Mouse (Mus musculus) C2C12 (cell line): ENCODE measurements at regions not wholly inside any gene's neighbourhood (a gene's known extent, or its start where the extent isn't known, plus 50 kb on each side); places are given as distances from the start of the nearest gene placed in this dataset.

Experiments used
- H3K27me3 ChIP-seq: one replicate; pipeline ENCODE4 v1.6.1; 2011; ENCODE audit not compliant: control insufficient read depth, insufficient read depth, insufficient read length
- H3K36me3 ChIP-seq: one replicate; pipeline ENCODE4 v1.6.1; 2011; ENCODE audit not compliant: control insufficient read depth, insufficient read depth
- H3K4me3 ChIP-seq: one replicate; pipeline ENCODE4 v1.5.1; 2011; ENCODE audit warnings: mild to moderate bottlenecking, control low read depth; ENCODE audit not compliant: poor library complexity, insufficient read depth, severe bottlenecking
- H3K79me2 ChIP-seq: one replicate; pipeline ENCODE4 v1.6.1; 2011; ENCODE audit not compliant: control insufficient read depth, insufficient read depth
- H3K79me3 ChIP-seq: one replicate; pipeline ENCODE4 v1.6.1; 2011; ENCODE audit warnings: low read depth, control low read depth
- H3ac ChIP-seq: one replicate; pipeline ENCODE3; 2011; ENCODE audit warnings: low read depth; ENCODE audit not compliant: control insufficient read depth, insufficient read length
- CEBPB ChIP-seq: IDR thresholded peaks from one replicate; pipeline ENCODE4 v1.6.1; 2011; ENCODE audit warnings: low read depth, mild to moderate bottlenecking, control low read depth, moderate library complexity
- CTCF ChIP-seq: IDR thresholded peaks from one replicate; pipeline ENCODE4 v1.5.1; 2011; ENCODE audit not compliant: control insufficient read depth, insufficient read depth, insufficient read length
- FOSL1 ChIP-seq: IDR thresholded peaks from one replicate; pipeline ENCODE4 v1.8.0; 2011; ENCODE audit warnings: mild to moderate bottlenecking, low read length; ENCODE audit not compliant: poor library complexity, insufficient read depth, severe bottlenecking
- MAX ChIP-seq: IDR thresholded peaks from one replicate; pipeline ENCODE4 v1.6.1; 2011; ENCODE audit warnings: mild to moderate bottlenecking, control low read depth
- MYOD1 ChIP-seq: IDR thresholded peaks from one replicate; pipeline ENCODE4 v1.6.1; 2011; ENCODE audit warnings: low read depth; ENCODE audit not compliant: control insufficient read depth, insufficient read length
- MYOG ChIP-seq: IDR thresholded peaks from one replicate; pipeline ENCODE4 v1.6.1; 2011; ENCODE audit not compliant: control insufficient read depth, insufficient read length; ENCODE audit errors: extremely low read depth
- USF1 ChIP-seq: IDR thresholded peaks from one replicate; pipeline ENCODE4 v1.6.1; 2011; ENCODE audit warnings: low read depth, mild to moderate bottlenecking, control low read depth, moderate library complexity

GRCm38 (mm10) chr4:56619803-56620202, 120.1 kb upstream of the Gm26657 start:
- Histone ChIP-seq H3K79me2 (no peaks in the 10 kb centered on the region), H3K27me3 (no peaks in the 10 kb centered on the region), H3K4me3 (no peak overlapping the region), H3ac (no peak overlapping the region), H3K36me3 (no peaks in the 10 kb centered on the region), H3K79me3 (no peaks in the 10 kb centered on the region)
- no peak for TF ChIP-seq MAX
- no peak for TF ChIP-seq CTCF
- TF ChIP-seq MYOG = no peak

- H3K4me3 ChIP-seq = no peak overlapping the region
- H3K79me3 ChIP-seq = no peaks in the 10 kb centered on the region
- no peaks in the 10 kb centered on the region for H3K36me3 ChIP-seq
- no peaks in the 10 kb centered on the region for H3K79me2 ChIP-seq
- H3K27me3 ChIP-seq = no peaks in the 10 kb centered on the region
- TF ChIP-seq FOSL1 = no peak
- TF ChIP-seq MYOG = no peak
- TF ChIP-seq MYOD1 = no peak
- no peak for TF ChIP-seq USF1
- no peak for TF ChIP-seq CTCF
- no peak for TF ChIP-seq MAX
- no peak for TF ChIP-seq CEBPB
- H3ac ChIP-seq = no peak overlapping the region
Observed at GRCm38 (mm10) chr4:56619054-56619453, 120.8 kb upstream of the Gm26657 start.

GRCm38 (mm10) chr4:56618433-56618832, 121.4 kb upstream of the Gm26657 start:
- Histone ChIP-seq H3ac (no peak overlapping the region), H3K79me2 (no peaks in the 10 kb centered on the region), H3K36me3 (no peaks in the 10 kb centered on the region), H3K79me3 (no peaks in the 10 kb centered on the region), H3K27me3 (no peaks in the 10 kb centered on the region), H3K4me3 (no peak overlapping the region)
- TF ChIP-seq CEBPB = no peak
- TF ChIP-seq MYOG = no peak
- no peak for TF ChIP-seq MAX
- no peak for TF ChIP-seq CTCF
- TF ChIP-seq FOSL1 = no peak
- TF ChIP-seq USF1 = no peak

- H3K36me3 ChIP-seq = no peaks in the 10 kb centered on the region
- H3K79me3 ChIP-seq = no peaks in the 10 kb centered on the region
- no peaks in the 10 kb centered on the region for H3K27me3 ChIP-seq
- H3ac ChIP-seq = no peak overlapping the region
- no peak overlapping the region for H3K4me3 ChIP-seq
- H3K79me2 ChIP-seq = no peaks in the 10 kb centered on the region
- TF ChIP-seq FOSL1 (peak; percentile 22), USF1 (no peak)
Observed at GRCm38 (mm10) chr4:56617661-56618360, 122.1 kb upstream of the Gm26657 start.

- Histone ChIP-seq H3K27me3 (no peaks in the 10 kb centered on the region), H3K79me2 (no peaks in the 10 kb centered on the region), H3K79me3 (no peaks in the 10 kb centered on the region), H3K36me3 (no peaks in the 10 kb centered on the region), H3K4me3 (no peak overlapping the region), H3ac (no peak overlapping the region)
- no peak for TF ChIP-seq CTCF
- no peak for TF ChIP-seq FOSL1
- no peak for TF ChIP-seq CEBPB
- no peak for TF ChIP-seq MAX
- TF ChIP-seq MYOD1 = peak; percentile 49
- TF ChIP-seq USF1 = no peak
Observed at GRCm38 (mm10) chr4:56612325-56612724, 127.5 kb upstream of the Gm26657 start.

GRCm38 (mm10) chr4:56611751-56612150, 128.1 kb upstream of the Gm26657 start:
- Histone ChIP-seq H3K36me3 (no peaks in the 10 kb centered on the region), H3K4me3 (no peak overlapping the region), H3K79me2 (no peaks in the 10 kb centered on the region), H3ac (no peak overlapping the region), H3K79me3 (no peaks in the 10 kb centered on the region), H3K27me3 (no peaks in the 10 kb centered on the region)
- no peak for TF ChIP-seq MAX
- no peak for TF ChIP-seq MYOD1
- no peak for TF ChIP-seq CTCF
- TF ChIP-seq FOSL1 = no peak
- TF ChIP-seq MYOG = no peak
- no peak for TF ChIP-seq CEBPB
- no peak for TF ChIP-seq USF1
